Mouse (Mus musculus) lung, adult 2 months (tissue): ENCODE data around the gene Izumo1.

ENCODE experiments used
- CTCF ChIP-seq: fragments of 200-500 bp; IDR thresholded peaks from 2 replicates; pipeline ENCODE4 v1.5.1; 2011; ENCODE audit warnings: mild to moderate bottlenecking, low read length, control low read depth; ENCODE audit not compliant: insufficient read depth
- POLR2A ChIP-seq: fragments of 200-500 bp; IDR thresholded peaks from 2 replicates; pipeline ENCODE4 v1.6.1; 2011; ENCODE audit warnings: low read depth, mild to moderate bottlenecking, control low read depth, low read length, borderline replicate concordance; ENCODE audit errors: extremely low read depth

DNA sequence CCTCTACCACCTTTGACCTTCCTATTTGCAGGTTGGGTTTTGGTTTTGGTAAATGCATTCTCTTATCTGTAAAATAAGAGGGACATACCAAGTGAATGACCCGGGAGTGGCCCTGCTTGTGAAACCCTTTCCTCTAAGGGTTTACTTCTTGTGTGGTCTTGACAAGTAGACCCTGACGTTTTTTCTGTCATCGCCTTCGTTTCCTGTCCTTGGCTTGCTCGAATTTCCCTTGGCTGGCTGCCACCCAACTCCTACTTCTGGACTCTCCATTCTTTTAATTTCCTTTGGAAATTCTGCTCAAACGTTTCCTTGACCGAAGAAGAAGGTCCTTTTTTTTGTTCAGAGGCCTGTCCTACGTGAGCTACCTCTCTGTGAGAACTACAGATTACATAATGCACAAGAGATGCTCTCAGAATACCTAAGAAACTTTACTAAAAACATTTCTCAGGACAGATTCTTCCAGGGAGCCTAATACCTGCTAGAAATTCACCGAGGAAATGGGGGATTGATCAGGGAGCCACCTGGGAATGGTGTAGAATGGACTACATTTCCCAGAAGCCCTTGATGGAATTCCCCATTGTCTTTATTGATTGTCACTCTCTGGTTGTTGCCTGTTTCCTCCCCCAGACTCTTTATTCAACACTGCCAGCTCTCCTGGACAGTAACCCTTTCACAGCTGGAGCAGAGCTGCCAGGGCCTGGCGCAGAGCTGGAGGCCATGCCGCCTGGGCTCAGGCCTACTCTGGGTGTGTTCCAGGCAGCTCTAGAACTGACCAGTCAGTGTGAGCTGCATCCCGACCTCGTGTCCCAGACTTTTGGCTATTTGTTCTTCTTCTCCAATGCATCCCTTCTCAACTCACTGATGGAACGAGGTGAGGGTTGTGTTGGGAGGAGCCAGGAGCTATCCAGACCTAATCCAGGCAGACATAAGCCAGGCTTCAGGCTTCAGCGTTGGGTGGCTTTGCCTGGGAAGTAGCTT, 14.4 kb downstream of the Izumo1 start:
- TF ChIP-seq CTCF (no peak), POLR2A (no peak)
